Mouse (Mus musculus) c-Kit-positive CD71-negative TER-119-negative erythroid progenitor cells, embryonic 14.5 days (primary cell): ENCODE measurements around the gene Runx2.

Experiments used
- DNase-seq: peaks from one replicate; pipeline ENCODE4 v3.0.0-alpha.2; 2013; ENCODE audit warnings: low read depth

The Runx2 gene

DNA sequence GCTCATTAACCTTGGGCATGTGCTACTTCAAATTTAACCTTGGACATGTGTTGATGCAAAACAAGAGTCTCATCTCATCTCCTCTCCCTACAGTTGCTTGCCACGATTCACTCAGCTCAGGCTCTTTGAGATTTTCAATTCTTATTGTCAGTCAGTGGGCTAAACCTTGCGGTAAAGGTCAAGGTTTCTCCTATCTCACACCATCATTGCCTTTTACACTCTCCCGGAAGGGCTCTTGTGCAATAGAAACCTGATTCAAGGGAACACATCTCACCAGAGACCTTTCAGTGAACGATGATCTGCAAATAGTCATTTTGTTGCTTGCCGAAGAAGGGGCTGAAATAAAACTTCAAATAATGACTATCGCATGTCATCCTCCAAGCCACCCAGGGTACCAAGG lies 354.4 kb downstream of the Runx2 start:
- no peak for DNase-seq

DNA sequence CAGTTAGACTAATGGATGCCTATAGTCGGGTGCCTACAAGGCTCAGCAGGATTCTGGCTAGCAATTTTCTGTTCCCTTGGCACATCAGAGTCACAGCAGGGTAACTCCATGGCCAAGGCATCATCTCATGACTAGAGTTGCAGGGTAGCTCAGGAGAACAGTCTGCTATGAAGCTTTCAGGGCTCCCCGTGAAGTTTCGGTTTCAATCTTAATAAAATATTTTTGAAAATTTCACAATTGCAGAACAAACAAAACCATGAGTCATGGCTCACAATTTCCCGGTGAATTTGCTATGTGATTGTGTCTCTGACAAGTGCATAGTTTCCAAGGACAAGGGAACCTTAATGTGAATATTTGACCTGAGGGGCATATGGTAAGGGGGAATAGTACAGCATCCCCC lies 355.6 kb downstream of the Runx2 start:
- DNase-seq: no peak

DNA sequence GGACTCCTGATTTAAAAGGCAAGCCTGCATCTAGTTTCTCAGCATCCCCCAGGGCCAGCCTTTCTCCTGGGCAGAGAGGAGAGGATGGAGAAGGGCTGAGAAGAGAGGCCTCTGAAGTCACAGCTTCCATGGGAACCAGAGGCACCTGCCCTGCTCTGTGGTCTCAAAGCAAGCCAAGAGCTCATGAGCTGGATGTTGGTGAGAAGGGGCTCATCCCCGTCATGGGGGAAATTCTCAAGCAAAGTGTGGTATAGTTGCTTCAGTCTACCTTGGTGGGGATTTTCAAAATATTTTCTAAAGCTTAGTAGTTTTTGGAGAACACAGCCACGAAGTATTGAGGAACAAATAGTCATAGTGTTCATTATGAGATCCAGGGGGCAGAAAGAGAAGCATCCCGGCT lies 357.9 kb downstream of the Runx2 start:
- DNase-seq: no peak

DNA sequence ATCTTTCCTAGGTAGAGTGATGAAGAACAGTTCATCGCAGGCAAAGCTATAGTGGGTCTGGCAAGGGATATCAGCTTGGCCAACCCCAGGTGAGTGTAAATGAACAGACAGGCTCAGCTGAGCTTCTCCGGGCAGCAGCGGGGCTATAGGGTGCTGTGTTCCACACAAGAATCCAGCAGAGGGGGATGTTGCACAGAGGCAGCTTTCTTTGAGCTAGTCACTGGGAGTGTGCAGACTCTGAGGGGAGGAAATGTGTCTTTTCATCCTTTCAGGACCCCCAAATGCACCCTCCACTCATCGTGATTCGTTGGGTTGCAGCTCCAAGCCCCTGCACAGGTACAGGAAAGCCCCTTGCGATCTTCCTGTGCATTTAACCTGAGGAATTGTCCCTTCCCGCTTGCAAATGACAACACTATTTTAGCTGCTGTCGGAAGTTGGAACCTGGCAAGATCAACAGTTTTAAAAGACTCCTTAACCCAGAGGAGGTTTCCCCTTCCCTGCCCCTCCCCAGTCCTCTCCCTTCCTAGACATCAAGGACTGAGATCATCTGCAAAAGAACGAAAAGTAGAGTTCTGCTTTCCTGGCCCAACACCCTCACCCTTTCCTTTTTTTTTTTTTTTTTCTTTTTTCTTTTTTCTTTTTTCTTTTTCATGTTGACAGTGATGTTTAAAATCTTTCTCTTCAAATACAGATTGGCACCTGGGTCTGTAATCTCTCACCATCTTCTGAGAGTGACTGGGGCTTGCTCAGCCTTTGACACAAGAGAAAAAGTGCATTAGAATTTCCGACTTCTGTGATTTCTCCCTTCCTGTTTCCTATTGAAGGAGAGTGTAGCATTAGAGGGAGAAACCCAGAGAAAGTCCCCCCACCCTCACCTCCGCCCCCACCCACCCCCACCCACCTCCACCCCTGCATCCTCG lies 358.7 kb downstream of the Runx2 start:
- DNase-seq: peak; percentile 40

DNA sequence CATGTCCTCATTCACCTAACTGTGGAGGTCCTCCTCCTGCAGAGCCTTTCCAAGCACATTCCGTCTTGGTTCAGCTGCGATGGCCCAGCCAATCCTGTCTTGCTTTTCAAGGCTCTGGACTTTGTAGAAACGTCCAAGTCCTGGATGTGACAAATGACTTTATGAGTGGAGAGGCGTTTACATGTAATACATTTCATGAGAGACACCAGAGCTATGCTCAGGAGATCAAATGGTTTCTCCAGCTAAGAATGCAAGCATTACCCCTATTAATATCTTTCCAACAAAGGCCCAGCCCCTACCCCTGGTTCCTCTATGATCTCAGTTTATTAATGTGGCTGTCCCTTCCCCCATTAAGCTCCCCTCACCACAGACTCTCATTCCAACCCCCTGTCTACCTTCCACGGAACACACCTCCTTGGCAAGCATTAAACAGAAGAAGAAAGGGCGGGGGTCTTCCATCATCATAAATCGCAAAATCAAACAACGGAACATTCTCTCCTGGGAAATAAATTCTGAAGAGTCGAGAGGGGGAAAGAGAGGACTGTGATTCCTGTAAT lies 364.6 kb downstream of the Runx2 start:
- DNase-seq: no peak
